Mouse (Mus musculus) ES-Bruce4 (cell line): ENCODE measurements at regions not wholly inside any gene's neighbourhood (a gene's known extent, or its start where the extent isn't known, plus 50 kb on each side); places are given as distances from the start of the nearest gene placed in this dataset.

Source experiments
- H3K27ac ChIP-seq: 2 replicates; pipeline ENCODE4 v1.5.1; 2012; ENCODE audit warnings: low read length, inconsistent platforms; ENCODE audit not compliant: insufficient read depth
- H3K27me3 ChIP-seq: 2 replicates; pipeline ENCODE4 v1.6.1; 2012; ENCODE audit warnings: mild to moderate bottlenecking, low read length, inconsistent platforms; ENCODE audit not compliant: control insufficient read depth, poor library complexity, insufficient read depth, severe bottlenecking
- H3K36me3 ChIP-seq: 2 replicates; pipeline ENCODE4 v1.6.1; 2012; ENCODE audit warnings: inconsistent platforms, mild to moderate bottlenecking, low read length, moderate library complexity; ENCODE audit not compliant: control insufficient read depth, poor library complexity, insufficient read depth, severe bottlenecking
- H3K4me1 ChIP-seq: one replicate; pipeline ENCODE4 v1.8.1; 2011; ENCODE audit warnings: low read length; ENCODE audit not compliant: control insufficient read depth, insufficient read depth
- H3K4me3 ChIP-seq: 2 replicates; pipeline ENCODE4 v1.5.1; 2011; ENCODE audit warnings: low read depth, mild to moderate bottlenecking, low read length
- H3K9ac ChIP-seq: 2 replicates; pipeline ENCODE4 v1.6.1; 2012; ENCODE audit warnings: low read depth, mild to moderate bottlenecking, inconsistent platforms; ENCODE audit not compliant: poor library complexity, severe bottlenecking
- H3K9me3 ChIP-seq: replicated peaks from 2 replicates; pipeline ENCODE4 v1.6.1; 2012; ENCODE audit warnings: mild to moderate bottlenecking, low read length, inconsistent platforms; ENCODE audit not compliant: control insufficient read depth, poor library complexity, insufficient read depth, severe bottlenecking
- CTCF ChIP-seq: IDR thresholded peaks from one replicate; pipeline ENCODE4 v1.8.1; 2011; ENCODE audit warnings: low read depth, low read length
- EP300 ChIP-seq: IDR thresholded peaks from 2 replicates; pipeline ENCODE4 v1.6.1; 2011; ENCODE audit warnings: low read depth, low read length; ENCODE audit not compliant: insufficient read depth
- POLR2A ChIP-seq: IDR thresholded peaks from one replicate; pipeline ENCODE4 v1.8.1; 2011; ENCODE audit warnings: low read length; ENCODE audit not compliant: insufficient read depth

GRCm38 (mm10) chr2:71656611-71657244 is 88.7 kb upstream of the Itga6 start:
- no peaks in the 10 kb centered on the region for H3K36me3 ChIP-seq
- H3K27ac ChIP-seq, result peak overlapping the region; percentile 98
- no peak overlapping the region for H3K9ac ChIP-seq
- no peak overlapping the region for H3K4me3 ChIP-seq
- TF ChIP-seq EP300 (peak; percentile 52; the same call in 1 of the 2 replicates), CTCF (no peak)
- no peaks in the 10 kb centered on the region for H3K9me3 ChIP-seq
- peaks cover 4% of the 10 kb centered on the region for H3K4me1 ChIP-seq
- H3K27me3 ChIP-seq, result no peaks in the 10 kb centered on the region

- Histone ChIP-seq H3K9me3 (no peaks in the 10 kb centered on the region), H3K27ac (no peak overlapping the region), H3K4me1 (peaks cover 2% of the 10 kb centered on the region), H3K27me3 (no peaks in the 10 kb centered on the region), H3K4me3 (no peak overlapping the region), H3K36me3 (no peaks in the 10 kb centered on the region), H3K9ac (no peak overlapping the region)
- TF ChIP-seq POLR2A, result no peak
- no peak for TF ChIP-seq EP300
- no peak for TF ChIP-seq CTCF
Measured at GRCm38 (mm10) chr2:71661438-71661837, 84.0 kb upstream of the Itga6 start.

GRCm38 (mm10) chr2:71661986-71662385 is 83.4 kb upstream of the Itga6 start:
- H3K9ac ChIP-seq, result no peak overlapping the region
- H3K4me3 ChIP-seq, result no peak overlapping the region
- H3K4me1 ChIP-seq, result no peaks in the 10 kb centered on the region
- no peaks in the 10 kb centered on the region for H3K27me3 ChIP-seq
- no peaks in the 10 kb centered on the region for H3K36me3 ChIP-seq
- H3K9me3 ChIP-seq, result no peaks in the 10 kb centered on the region
- no peak for TF ChIP-seq CTCF
- no peak for TF ChIP-seq POLR2A
- no peak for TF ChIP-seq EP300
- H3K27ac ChIP-seq, result no peak overlapping the region

GRCm38 (mm10) chr2:71663453-71663852 is 82.0 kb upstream of the Itga6 start:
- H3K9me3 ChIP-seq, result no peaks in the 10 kb centered on the region
- TF ChIP-seq CTCF (no peak), POLR2A (no peak), EP300 (no peak)
- H3K27me3 ChIP-seq, result no peaks in the 10 kb centered on the region
- no peak overlapping the region for H3K9ac ChIP-seq
- no peaks in the 10 kb centered on the region for H3K4me1 ChIP-seq
- no peak overlapping the region for H3K27ac ChIP-seq
- no peak overlapping the region for H3K4me3 ChIP-seq
- no peaks in the 10 kb centered on the region for H3K36me3 ChIP-seq

GRCm38 (mm10) chr2:71666927-71667326 is 78.5 kb upstream of the Itga6 start:
- no peaks in the 10 kb centered on the region for H3K9me3 ChIP-seq
- no peak overlapping the region for H3K9ac ChIP-seq
- H3K27ac ChIP-seq, result no peak overlapping the region
- no peak overlapping the region for H3K4me3 ChIP-seq
- no peaks in the 10 kb centered on the region for H3K27me3 ChIP-seq
- H3K4me1 ChIP-seq, result no peaks in the 10 kb centered on the region
- no peak for TF ChIP-seq CTCF
- TF ChIP-seq EP300, result no peak
- TF ChIP-seq POLR2A, result no peak
- H3K36me3 ChIP-seq, result no peaks in the 10 kb centered on the region

- Histone ChIP-seq H3K36me3 (no peaks in the 10 kb centered on the region), H3K27me3 (no peaks in the 10 kb centered on the region), H3K9me3 (no peaks in the 10 kb centered on the region), H3K4me3 (no peak overlapping the region), H3K27ac (no peak overlapping the region), H3K9ac (no peak overlapping the region), H3K4me1 (no peaks in the 10 kb centered on the region)
- TF ChIP-seq EP300 (no peak), CTCF (no peak), POLR2A (no peak)
Measured at GRCm38 (mm10) chr2:71667746-71668145, 77.7 kb upstream of the Itga6 start.
